Mouse (Mus musculus): ENCODE results near the gene Adrm1. TPM values are rescaled to one million over a fixed set of nuclear protein-coding genes. Genes with fewer than 3 reads are reported as not detected.
A peak's percentile ranks its signal among the peaks of the same experiment; 100 is the strongest.

Gene Adrm1
- 509 and 1,399 TPM in 2 replicates for polyA plus RNA-seq (2012; ENCODE audit: insufficient read depth, low replicate concordance)

DNA sequence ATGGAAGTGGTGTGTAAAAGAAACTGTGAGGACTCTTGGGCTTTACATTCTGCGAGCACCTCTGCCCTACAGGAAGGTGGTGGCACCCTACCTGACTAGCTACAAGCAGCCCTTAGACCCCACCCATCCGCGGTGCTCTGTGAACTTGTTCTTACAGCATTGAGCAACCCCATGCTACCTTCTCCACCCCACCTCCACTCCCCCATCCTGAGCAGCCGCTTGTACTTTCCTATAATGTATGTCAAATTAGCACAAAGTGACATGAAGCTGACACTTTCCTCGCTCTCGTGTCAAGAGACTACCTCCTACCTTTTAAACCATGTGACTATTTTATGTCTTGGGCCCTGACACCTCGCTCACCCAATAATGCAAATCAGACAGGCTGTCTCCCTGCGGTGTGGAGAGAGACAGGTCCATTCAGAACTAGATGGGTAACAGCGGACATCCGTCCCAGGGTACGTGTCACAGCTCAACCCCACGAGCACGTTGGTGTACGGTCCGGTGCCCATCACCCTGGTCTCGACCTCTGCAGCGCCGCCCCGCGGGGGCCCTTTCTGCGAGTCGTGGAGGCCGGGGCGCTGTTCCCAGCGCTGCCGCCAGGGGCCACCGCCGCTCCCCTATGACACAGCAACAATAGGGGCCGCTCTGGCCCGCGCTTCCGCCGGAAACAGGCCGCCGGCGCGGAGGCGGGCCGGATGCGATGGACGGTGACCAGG lies at the start of gene Adrm1:
TSS of gene Adrm1 (plus strand) at position 680 of the 716 bp plus-strand sequence.
- H3K4me1 ChIP-seq = peaks cover 45% of the 10 kb centered on the region
- H3K27me3 ChIP-seq (replicated peaks) = no peaks in the 10 kb centered on the region

GRCm38 (mm10) chr2:180124192-180124591 lies 47.1 kb upstream of the Adrm1 start:
- peaks cover 18% of the 10 kb centered on the region for H3K36me3 ChIP-seq (replicated peaks; ENCODE audit: low read length)
- no peak for TF ChIP-seq GATA1 (IDR thresholded peaks at IDR 0.05; ENCODE audit: borderline replicate concordance, low read length)
- TF ChIP-seq FLI1 (IDR thresholded peaks at IDR 0.05; ENCODE audit: low read length) = no peak
- no peaks in the 10 kb centered on the region for H3K27me3 ChIP-seq (replicated peaks)
- no peak overlapping the region for H3K4me3 ChIP-seq (replicated peaks)
- H3K9me3 ChIP-seq = peaks cover 6% of the 10 kb centered on the region
- peaks cover 56% of the 10 kb centered on the region for H3K4me1 ChIP-seq

More for the DNA sequence above, at the start of gene Adrm1:
- no peaks in the 10 kb centered on the region for H3K9me3 ChIP-seq
- peak within 1 kb of the TSS; percentile 95 for H3K4me3 ChIP-seq (replicated peaks)
- TF ChIP-seq FLI1 (IDR thresholded peaks at IDR 0.05; ENCODE audit: low read length) (peak; percentile 82; the same call in 1 of the 2 replicates), GATA1 (IDR thresholded peaks at IDR 0.05; ENCODE audit: borderline replicate concordance, low read length) (no peak)
- peaks cover 52% of the 10 kb centered on the region for H3K36me3 ChIP-seq (replicated peaks; ENCODE audit: low read length)

- Histone ChIP-seq H3K4me1 (peaks cover 44% of the 10 kb centered on the region), H3K4me3 (replicated peaks) (peak overlapping the region; percentile 57), H3K36me3 (replicated peaks; ENCODE audit: low read length) (peaks cover 18% of the 10 kb centered on the region), H3K9me3 (peaks cover 6% of the 10 kb centered on the region), H3K27me3 (replicated peaks) (no peaks in the 10 kb centered on the region)
- no peak for TF ChIP-seq GATA1 (IDR thresholded peaks at IDR 0.05; ENCODE audit: borderline replicate concordance, low read length)
- TF ChIP-seq FLI1 (IDR thresholded peaks at IDR 0.05; ENCODE audit: low read length) = no peak
These were observed 45.1 kb upstream of the Adrm1 start for GRCm38 (mm10) chr2:180126195-180126594.

GRCm38 (mm10) chr2:180127675-180128074 lies 43.6 kb upstream of the Adrm1 start:
- Histone ChIP-seq H3K4me1 (peaks cover 47% of the 10 kb centered on the region), H3K9me3 (peaks cover 6% of the 10 kb centered on the region), H3K4me3 (replicated peaks) (peak overlapping the region; percentile 20), H3K36me3 (replicated peaks; ENCODE audit: low read length) (peaks cover 18% of the 10 kb centered on the region), H3K27me3 (replicated peaks) (no peaks in the 10 kb centered on the region)
- TF ChIP-seq GATA1 (IDR thresholded peaks at IDR 0.05; ENCODE audit: borderline replicate concordance, low read length) = no peak
- no peak for TF ChIP-seq FLI1 (IDR thresholded peaks at IDR 0.05; ENCODE audit: low read length)

DNA sequence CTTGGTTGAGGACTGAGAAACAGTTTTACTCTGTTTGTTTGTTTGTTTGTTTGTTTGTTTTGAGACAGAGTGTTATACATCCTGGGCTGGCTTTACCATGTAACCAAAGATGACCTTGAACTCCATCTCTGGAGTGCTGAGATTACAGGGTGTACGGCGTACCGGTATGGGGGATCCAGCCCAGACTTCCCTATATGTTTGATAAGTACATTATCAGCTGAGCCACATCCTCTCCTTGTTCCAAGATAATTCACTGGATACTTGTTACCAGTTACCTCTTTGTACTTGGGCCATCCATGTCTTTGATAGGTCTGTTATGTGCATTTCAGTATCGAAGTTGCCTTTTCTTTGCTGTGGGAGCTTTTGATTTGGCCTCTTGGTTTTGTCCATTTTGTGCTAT lies 38.1 kb upstream of the Adrm1 start:
- peaks cover 45% of the 10 kb centered on the region for H3K4me1 ChIP-seq
- no peaks in the 10 kb centered on the region for H3K27me3 ChIP-seq (replicated peaks)
- H3K36me3 ChIP-seq (replicated peaks; ENCODE audit: low read length) = peaks cover 18% of the 10 kb centered on the region
- no peak overlapping the region for H3K4me3 ChIP-seq (replicated peaks)
- H3K9me3 ChIP-seq = no peaks in the 10 kb centered on the region
- no peak for TF ChIP-seq GATA1 (IDR thresholded peaks at IDR 0.05; ENCODE audit: borderline replicate concordance, low read length)
- no peak for TF ChIP-seq FLI1 (IDR thresholded peaks at IDR 0.05; ENCODE audit: low read length)

DNA sequence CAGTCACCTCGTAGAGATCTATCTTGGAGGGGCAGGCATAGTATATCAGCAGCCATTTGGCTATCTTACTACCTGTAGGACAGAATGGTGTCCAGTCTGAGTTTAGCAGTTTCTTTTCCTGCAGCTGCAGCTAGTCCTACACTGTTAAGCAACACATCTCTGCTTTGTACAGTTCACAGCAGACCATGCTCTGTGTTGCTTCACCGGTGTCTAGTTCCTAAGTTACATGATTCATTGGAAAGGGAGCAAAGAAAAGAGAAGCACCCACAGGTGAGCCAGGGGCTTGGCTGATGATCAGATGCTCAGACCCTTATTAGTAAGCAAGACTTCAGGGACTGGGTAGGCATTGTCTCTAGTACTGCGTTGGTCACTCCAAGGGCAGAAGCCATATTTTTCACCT lies 37.4 kb upstream of the Adrm1 start:
- H3K36me3 ChIP-seq (replicated peaks; ENCODE audit: low read length) = peaks cover 24% of the 10 kb centered on the region
- peaks cover 42% of the 10 kb centered on the region for H3K4me1 ChIP-seq
- no peaks in the 10 kb centered on the region for H3K27me3 ChIP-seq (replicated peaks)
- no peak overlapping the region for H3K4me3 ChIP-seq (replicated peaks)
- no peaks in the 10 kb centered on the region for H3K9me3 ChIP-seq
- TF ChIP-seq FLI1 (IDR thresholded peaks at IDR 0.05; ENCODE audit: low read length) (no peak), GATA1 (IDR thresholded peaks at IDR 0.05; ENCODE audit: borderline replicate concordance, low read length) (no peak)

- TF ChIP-seq FLI1 (IDR thresholded peaks at IDR 0.05; ENCODE audit: low read length) = no peak
- TF ChIP-seq GATA1 (IDR thresholded peaks at IDR 0.05; ENCODE audit: borderline replicate concordance, low read length) = no peak
- Histone ChIP-seq H3K4me3 (replicated peaks) (no peak overlapping the region), H3K27me3 (replicated peaks) (no peaks in the 10 kb centered on the region), H3K9me3 (no peaks in the 10 kb centered on the region), H3K4me1 (peaks cover 37% of the 10 kb centered on the region), H3K36me3 (replicated peaks; ENCODE audit: low read length) (peaks cover 39% of the 10 kb centered on the region)
These were observed 35.9 kb upstream of the Adrm1 start for GRCm38 (mm10) chr2:180135414-180135813.

GRCm38 (mm10) chr2:180146091-180146490 lies 25.2 kb upstream of the Adrm1 start:
- no peak for TF ChIP-seq GATA1 (IDR thresholded peaks at IDR 0.05; ENCODE audit: borderline replicate concordance, low read length)
- no peak for TF ChIP-seq FLI1 (IDR thresholded peaks at IDR 0.05; ENCODE audit: low read length)
- peaks cover 8% of the 10 kb centered on the region for H3K4me1 ChIP-seq
- H3K36me3 ChIP-seq (replicated peaks; ENCODE audit: low read length) = peaks cover 98% of the 10 kb centered on the region
- H3K27me3 ChIP-seq (replicated peaks) = no peaks in the 10 kb centered on the region
- H3K4me3 ChIP-seq (replicated peaks) = no peak overlapping the region
- no peaks in the 10 kb centered on the region for H3K9me3 ChIP-seq

GRCm38 (mm10) chr2:180147379-180147778 lies 23.9 kb upstream of the Adrm1 start:
- Histone ChIP-seq H3K9me3 (no peaks in the 10 kb centered on the region), H3K4me3 (replicated peaks) (no peak overlapping the region), H3K36me3 (replicated peaks; ENCODE audit: low read length) (peaks cover 98% of the 10 kb centered on the region), H3K4me1 (peaks cover 8% of the 10 kb centered on the region), H3K27me3 (replicated peaks) (no peaks in the 10 kb centered on the region)
- no peak for TF ChIP-seq GATA1 (IDR thresholded peaks at IDR 0.05; ENCODE audit: borderline replicate concordance, low read length)
- no peak for TF ChIP-seq FLI1 (IDR thresholded peaks at IDR 0.05; ENCODE audit: low read length)

GRCm38 (mm10) chr2:180148551-180148950 lies 22.7 kb upstream of the Adrm1 start:
- peaks cover 100% of the 10 kb centered on the region for H3K36me3 ChIP-seq (replicated peaks; ENCODE audit: low read length)

More at GRCm38 (mm10) chr2:180148551-180148950, 22.7 kb upstream of the Adrm1 start:
- H3K4me3 ChIP-seq (replicated peaks) = no peak overlapping the region
- no peaks in the 10 kb centered on the region for H3K9me3 ChIP-seq
- peaks cover 8% of the 10 kb centered on the region for H3K4me1 ChIP-seq
- no peak for TF ChIP-seq FLI1 (IDR thresholded peaks at IDR 0.05; ENCODE audit: low read length)
- TF ChIP-seq GATA1 (IDR thresholded peaks at IDR 0.05; ENCODE audit: borderline replicate concordance, low read length) = no peak
- no peaks in the 10 kb centered on the region for H3K27me3 ChIP-seq (replicated peaks)
